Mouse (Mus musculus) urinary bladder, postnatal 14 days (tissue): Measurements from ENCODE around the gene Gm16430.
"Not testable (repeated sequence)": the region's sequence is repeated elsewhere in the genome, so short reads cannot be mapped to it uniquely, and the experiment has no call there.

Experiments
- DNase-seq: peaks from one replicate; pipeline ENCODE4 v3.0.0; 2021; ENCODE audit warnings: low spot score

The Gm16430 gene

GRCm38 (mm10) chrX:54621911-54622310 lies at the start of gene Gm16430:
Gm16430 (plus strand) TSS chrX:54622211.
- not testable (repeated sequence) for DNase-seq
